Mouse (Mus musculus) olfactory bulb, adult 2 months (tissue): ENCODE data around the gene Zfr2. TPM values are rescaled to one million over a fixed set of nuclear protein-coding genes. Genes with fewer than 3 reads are reported as not detected.
"Not testable (repeated sequence)": the region's sequence is repeated elsewhere in the genome, so short reads cannot be mapped to it uniquely, and the experiment has no call there.

ENCODE experiments used
- H3K27ac ChIP-seq: fragments of 200-500 bp; 2 replicates; pipeline ENCODE4 v1.5.1; 2012; ENCODE audit warnings: low read depth, low read length; ENCODE audit not compliant: insufficient read depth
- H3K4me1 ChIP-seq: fragments of 200-500 bp; 2 replicates; pipeline ENCODE4 v1.6.1; 2012; ENCODE audit warnings: low read length; ENCODE audit not compliant: control insufficient read depth, insufficient read depth
- H3K4me3 ChIP-seq: fragments of 200-500 bp; 2 replicates; pipeline ENCODE4 v1.5.1; 2012; ENCODE audit warnings: mild to moderate bottlenecking, low read depth, low read length, moderate library complexity; ENCODE audit not compliant: insufficient read depth
- CTCF ChIP-seq: fragments of 200-500 bp; IDR thresholded peaks from 2 replicates; pipeline ENCODE4 v1.5.1; 2012; ENCODE audit warnings: low read depth, mild to moderate bottlenecking, low read length, moderate library complexity; ENCODE audit not compliant: insufficient read depth
- POLR2A ChIP-seq: fragments of 200-500 bp; IDR thresholded peaks from 2 replicates; pipeline ENCODE4 v1.6.1; 2012; ENCODE audit warnings: mild to moderate bottlenecking, low read depth, low read length, moderate library complexity; ENCODE audit not compliant: insufficient read depth
- WGBS: fragments of 180-500 bp; shearing (Covaris S2); methylation state at CpG from one replicate; pipeline ENCODE4 v1.1.7; 2018; 5-methylcytosine and 5-hydroxymethylcytosine counted together
- polyA plus RNA-seq: library from polyadenylated mRNA; stranded (reverse); fragments of >200 nt; gene quantifications from 2 replicates; pipeline ENCODE4 v1.2.4, GENCODE M21; 2012; ENCODE audit warnings: low replicate concordance; ENCODE audit not compliant: missing spikeins, insufficient read depth, insufficient read length

Zfr2 gene
- polyA plus RNA-seq, 1 experiment = not detected

- no peak overlapping the region for H3K4me3 ChIP-seq
- H3K4me1 ChIP-seq = no peaks in the 10 kb centered on the region
- 85% methylated on average over 13 of the region's 13 CpGs for WGBS
- H3K27ac ChIP-seq = no peak overlapping the region
- TF ChIP-seq POLR2A (no peak), CTCF (no peak)
These were observed 32.8 kb upstream of the Zfr2 start for GRCm38 (mm10) chr10:81200141-81200540.

GRCm38 (mm10) chr10:81200605-81201287 is 32.2 kb upstream of the Zfr2 start:
- no peak overlapping the region for H3K4me3 ChIP-seq
- WGBS = 79% methylated on average over 20 of the region's 20 CpGs
- no peaks in the 10 kb centered on the region for H3K4me1 ChIP-seq
- TF ChIP-seq POLR2A = no peak
- no peak for TF ChIP-seq CTCF
- no peak overlapping the region for H3K27ac ChIP-seq

- WGBS = 48% methylated on average over 13 of the region's 13 CpGs
- Histone ChIP-seq H3K27ac (no peak within 1 kb of the TSS), H3K4me1 (no peaks in the 10 kb centered on the region), H3K4me3 (no peak within 1 kb of the TSS)
- no peak for TF ChIP-seq CTCF
- no peak for TF ChIP-seq POLR2A
These were observed 30.9 kb upstream of the Zfr2 start, which contains the start of gene Nmrk2 for GRCm38 (mm10) chr10:81201807-81202758. Nmrk2 (minus strand) TSS chr10:81202051.

- no peak overlapping the region for H3K4me3 ChIP-seq
- H3K27ac ChIP-seq = no peak overlapping the region
- no peaks in the 10 kb centered on the region for H3K4me1 ChIP-seq
- WGBS = 59% methylated on average over 8 of the region's 8 CpGs
- TF ChIP-seq CTCF (no peak), POLR2A (no peak)
These were observed 29.8 kb upstream of the Zfr2 start for GRCm38 (mm10) chr10:81202978-81203720.

- no peaks in the 10 kb centered on the region for H3K4me1 ChIP-seq
- H3K27ac ChIP-seq = no peak overlapping the region
- H3K4me3 ChIP-seq = no peak overlapping the region
- WGBS = 57% methylated on average over 4 of the region's 4 CpGs
- no peak for TF ChIP-seq POLR2A
- TF ChIP-seq CTCF = no peak
These were observed 28.8 kb upstream of the Zfr2 start for GRCm38 (mm10) chr10:81204137-81204536.

GRCm38 (mm10) chr10:81210154-81210553 is 22.8 kb upstream of the Zfr2 start:
- WGBS = 96% methylated on average over 5 of the region's 5 CpGs
- Histone ChIP-seq H3K4me1 (no peaks in the 10 kb centered on the region), H3K27ac (no peak overlapping the region), H3K4me3 (no peak overlapping the region)
- TF ChIP-seq CTCF = no peak
- no peak for TF ChIP-seq POLR2A

- Histone ChIP-seq H3K27ac (no peak overlapping the region), H3K4me3 (no peak overlapping the region), H3K4me1 (peaks cover 2% of the 10 kb centered on the region; the same call in 1 of the 2 replicates)
- 88% methylated on average over 6 of the region's 6 CpGs for WGBS
- TF ChIP-seq POLR2A = no peak
- TF ChIP-seq CTCF = no peak
These were observed 16.7 kb upstream of the Zfr2 start for GRCm38 (mm10) chr10:81216260-81216659.

- Histone ChIP-seq H3K27ac (no peak overlapping the region), H3K4me1 (peaks cover 5% of the 10 kb centered on the region), H3K4me3 (no peak overlapping the region)
- WGBS = 84% methylated on average over 6 of the region's 6 CpGs
- TF ChIP-seq POLR2A (no peak), CTCF (no peak)
These were observed 16.1 kb upstream of the Zfr2 start for GRCm38 (mm10) chr10:81216810-81217209.

GRCm38 (mm10) chr10:81217267-81217666 is 15.7 kb upstream of the Zfr2 start:
- not testable (repeated sequence) for H3K27ac ChIP-seq, H3K4me1 ChIP-seq, H3K4me3 ChIP-seq
- 17% methylated on average over 1 of the region's 1 CpGs for WGBS
